Mouse (Mus musculus) limb, embryonic 12.5 days (tissue): ENCODE measurements around the gene Uqcr11. TPM values are rescaled to one million over a fixed set of nuclear protein-coding genes. Genes with fewer than 3 reads are reported as not detected.
A peak's percentile ranks its signal among the peaks of the same experiment; 100 is the strongest.

Experiments
- ATAC-seq: fragments of 200-750 bp; cut with Nextera tagmentation; 2 replicates; pipeline ENCODE4 v1.8.0; 2017; ENCODE audit warnings: low read depth, moderate TSS enrichment; ENCODE audit not compliant: insufficient number of reproducible peaks, insufficient read depth, low FRiP score, low TSS enrichment
- H3K27ac ChIP-seq: fragments of 300-500 bp; sonication (generic); 2 replicates; pipeline ENCODE4 v1.5.1; 2016; ENCODE audit warnings: mild to moderate bottlenecking, moderate library complexity
- H3K27me3 ChIP-seq: fragments of 300-500 bp; sonication (generic); 2 replicates; pipeline ENCODE4 v1.6.1; 2016; ENCODE audit warnings: mild to moderate bottlenecking, moderate library complexity
- H3K36me3 ChIP-seq: fragments of 300-500 bp; sonication (generic); 2 replicates; pipeline ENCODE4 v1.6.1; 2016; ENCODE audit warnings: mild to moderate bottlenecking, moderate library complexity
- H3K4me1 ChIP-seq: fragments of 300-500 bp; sonication (generic); replicated peaks from 2 replicates; pipeline ENCODE4 v1.6.1; 2016
- H3K4me2 ChIP-seq: fragments of 300-500 bp; sonication (generic); 2 replicates; pipeline ENCODE4 v1.6.1; 2016; ENCODE audit warnings: mild to moderate bottlenecking, moderate library complexity
- H3K4me3 ChIP-seq: fragments of 300-500 bp; sonication (generic); replicated peaks from 2 replicates; pipeline ENCODE4 v1.5.1; 2016; ENCODE audit warnings: mild to moderate bottlenecking
- H3K9ac ChIP-seq: fragments of 300-500 bp; sonication (generic); replicated peaks from 2 replicates; pipeline ENCODE4 v1.6.1; 2016; ENCODE audit warnings: mild to moderate bottlenecking, moderate library complexity
- H3K9me3 ChIP-seq: fragments of 300-500 bp; sonication (generic); 2 replicates; pipeline ENCODE4 v1.6.1; 2016; ENCODE audit warnings: mild to moderate bottlenecking, moderate library complexity
- WGBS: fragments of 180-500 bp; shearing (Covaris S2); methylation state at CpG from one replicate; pipeline ENCODE4 v1.1.7; 2016; 5-methylcytosine and 5-hydroxymethylcytosine counted together
- polyA plus RNA-seq: library from polyadenylated mRNA; unstranded; fragments of >200 nt; fragmentation: Nextera tagmentation; extraction: Ambion mirVana; gene quantifications from 2 replicates; pipeline ENCODE4 v1.2.1, GENCODE M21; 2016

The Uqcr11 gene
- polyA plus RNA-seq, 1 experiment from 2014 or later = 416 TPM

GRCm38 (mm10) chr10:80387522-80387959, 19.1 kb downstream of the Uqcr11 start, which contains the start of gene Mex3d:
Gene Mex3d (minus strand): TSS chr10:80387659.
- peak within 1 kb of the TSS; percentile 97 for H3K9ac ChIP-seq
- H3K4me1 ChIP-seq = peaks cover 38% of the 10 kb centered on the region
- H3K27ac ChIP-seq = peak within 1 kb of the TSS; percentile 90
- peak within 1 kb of the TSS; percentile 97 for H3K4me3 ChIP-seq
- H3K4me2 ChIP-seq = peak within 1 kb of the TSS; percentile 94
- WGBS = 0% methylated on average over 27 of the region's 61 CpGs
- no peaks in the 10 kb centered on the region for H3K9me3 ChIP-seq
- peaks cover 59% of the 10 kb centered on the region for H3K36me3 ChIP-seq
- ATAC-seq = peak; percentile 7; the same call in 1 of the 2 replicates
- H3K27me3 ChIP-seq = no peaks in the 10 kb centered on the region

GRCm38 (mm10) chr10:80386735-80387471, 19.7 kb downstream of the Uqcr11 start:
- no peaks in the 10 kb centered on the region for H3K9me3 ChIP-seq
- H3K36me3 ChIP-seq = peaks cover 59% of the 10 kb centered on the region
- peak overlapping the region; percentile 94 for H3K4me2 ChIP-seq
- peak overlapping the region; percentile 97 for H3K9ac ChIP-seq
- under 1% methylated on average over 70 of the region's 94 CpGs for WGBS
- no peaks in the 10 kb centered on the region for H3K27me3 ChIP-seq
- peaks cover 38% of the 10 kb centered on the region for H3K4me1 ChIP-seq
- H3K4me3 ChIP-seq = peak overlapping the region; percentile 97
- no peak for ATAC-seq
- peak overlapping the region; percentile 90 for H3K27ac ChIP-seq

- peaks cover 43% of the 10 kb centered on the region for H3K4me1 ChIP-seq
- ATAC-seq = peak; percentile 44
- peaks cover 59% of the 10 kb centered on the region for H3K36me3 ChIP-seq
- H3K27me3 ChIP-seq = no peaks in the 10 kb centered on the region
- H3K4me3 ChIP-seq = peak overlapping the region; percentile 97
- peak overlapping the region; percentile 90 for H3K27ac ChIP-seq
- peak overlapping the region; percentile 97 for H3K9ac ChIP-seq
- WGBS = 2% methylated on average over 34 of the region's 34 CpGs
- no peaks in the 10 kb centered on the region for H3K9me3 ChIP-seq
- peak overlapping the region; percentile 94 for H3K4me2 ChIP-seq
Observed at GRCm38 (mm10) chr10:80385811-80386734, 20.6 kb downstream of the Uqcr11 start.

GRCm38 (mm10) chr10:80385310-80385709, 21.3 kb downstream of the Uqcr11 start:
- 0 out of 2 replicates have a peak, but pooled peaks have one; percentile 3 for ATAC-seq
- peak overlapping the region; percentile 97 for H3K9ac ChIP-seq
- H3K27me3 ChIP-seq = no peaks in the 10 kb centered on the region
- H3K27ac ChIP-seq = peak overlapping the region; percentile 90
- H3K4me3 ChIP-seq = peak overlapping the region; percentile 97
- no peaks in the 10 kb centered on the region for H3K9me3 ChIP-seq
- 21% methylated on average over 7 of the region's 7 CpGs for WGBS
- peak overlapping the region; percentile 94 for H3K4me2 ChIP-seq
- H3K4me1 ChIP-seq = peaks cover 48% of the 10 kb centered on the region
- H3K36me3 ChIP-seq = peaks cover 57% of the 10 kb centered on the region

GRCm38 (mm10) chr10:80384709-80385108, 21.9 kb downstream of the Uqcr11 start:
- ATAC-seq = no peak
- no peak overlapping the region for H3K27ac ChIP-seq

GRCm38 (mm10) chr10:80384115-80384639, 22.5 kb downstream of the Uqcr11 start:
- ATAC-seq = no peak
- no peak overlapping the region for H3K27ac ChIP-seq
- no peaks in the 10 kb centered on the region for H3K27me3 ChIP-seq
- peak overlapping the region; percentile 94 for H3K4me2 ChIP-seq
- H3K9ac ChIP-seq = no peak overlapping the region
- 90% methylated on average over 4 of the region's 4 CpGs for WGBS
- H3K36me3 ChIP-seq = peaks cover 60% of the 10 kb centered on the region
- no peaks in the 10 kb centered on the region for H3K9me3 ChIP-seq
- H3K4me3 ChIP-seq = peak overlapping the region; percentile 97
- peaks cover 48% of the 10 kb centered on the region for H3K4me1 ChIP-seq

More at GRCm38 (mm10) chr10:80384709-80385108, 21.9 kb downstream of the Uqcr11 start:
- peak overlapping the region; percentile 94 for H3K4me2 ChIP-seq
- peaks cover 48% of the 10 kb centered on the region for H3K4me1 ChIP-seq
- no peaks in the 10 kb centered on the region for H3K9me3 ChIP-seq
- H3K4me3 ChIP-seq = peak overlapping the region; percentile 97
- peak overlapping the region; percentile 97 for H3K9ac ChIP-seq
- peaks cover 56% of the 10 kb centered on the region for H3K36me3 ChIP-seq
- 80% methylated on average over 7 of the region's 7 CpGs for WGBS
- H3K27me3 ChIP-seq = no peaks in the 10 kb centered on the region

- WGBS = 67% methylated on average over 4 of the region's 4 CpGs
- Histone ChIP-seq H3K4me3 (peak overlapping the region; percentile 97; the same call in 1 of the 2 replicates), H3K27me3 (no peaks in the 10 kb centered on the region), H3K27ac (no peak overlapping the region), H3K4me1 (peaks cover 43% of the 10 kb centered on the region), H3K9me3 (no peaks in the 10 kb centered on the region), H3K9ac (no peak overlapping the region; the same call in 1 of the 2 replicates), H3K36me3 (peaks cover 60% of the 10 kb centered on the region), H3K4me2 (peak overlapping the region; percentile 94)
- no peak for ATAC-seq
Observed at GRCm38 (mm10) chr10:80383431-80383830, 23.2 kb downstream of the Uqcr11 start.

GRCm38 (mm10) chr10:80382641-80383365, 23.8 kb downstream of the Uqcr11 start:
- no peaks in the 10 kb centered on the region for H3K27me3 ChIP-seq
- ATAC-seq = no peak
- H3K9me3 ChIP-seq = no peaks in the 10 kb centered on the region
- peaks cover 60% of the 10 kb centered on the region for H3K36me3 ChIP-seq
- WGBS = 84% methylated on average over 7 of the region's 7 CpGs
- no peak overlapping the region for H3K4me2 ChIP-seq
- no peak overlapping the region for H3K9ac ChIP-seq
- peaks cover 37% of the 10 kb centered on the region for H3K4me1 ChIP-seq
- H3K27ac ChIP-seq = no peak overlapping the region
- H3K4me3 ChIP-seq = no peak overlapping the region

GRCm38 (mm10) chr10:80377716-80378115, 28.9 kb downstream of the Uqcr11 start:
- H3K4me2 ChIP-seq = no peak overlapping the region
- H3K9me3 ChIP-seq = no peaks in the 10 kb centered on the region
- H3K27ac ChIP-seq = no peak overlapping the region
- H3K36me3 ChIP-seq = peaks cover 33% of the 10 kb centered on the region
- H3K4me3 ChIP-seq = no peak overlapping the region
- H3K27me3 ChIP-seq = no peaks in the 10 kb centered on the region
- 50% methylated on average over 10 of the region's 10 CpGs for WGBS
- H3K4me1 ChIP-seq = peaks cover 10% of the 10 kb centered on the region
- H3K9ac ChIP-seq = no peak overlapping the region
- ATAC-seq = no peak

GRCm38 (mm10) chr10:80376160-80376559, 30.5 kb downstream of the Uqcr11 start:
- ATAC-seq = no peak; the same call in 1 of the 2 replicates

More at GRCm38 (mm10) chr10:80376160-80376559, 30.5 kb downstream of the Uqcr11 start:
- Histone ChIP-seq H3K36me3 (peaks cover 17% of the 10 kb centered on the region), H3K9me3 (no peaks in the 10 kb centered on the region), H3K27ac (no peak overlapping the region), H3K9ac (no peak overlapping the region), H3K27me3 (no peaks in the 10 kb centered on the region), H3K4me2 (no peak overlapping the region), H3K4me3 (no peak overlapping the region), H3K4me1 (peaks cover 11% of the 10 kb centered on the region)
- WGBS = 3% methylated on average over 7 of the region's 7 CpGs
